Mouse (Mus musculus): Measurements from ENCODE around the gene Adamts18.

DNA sequence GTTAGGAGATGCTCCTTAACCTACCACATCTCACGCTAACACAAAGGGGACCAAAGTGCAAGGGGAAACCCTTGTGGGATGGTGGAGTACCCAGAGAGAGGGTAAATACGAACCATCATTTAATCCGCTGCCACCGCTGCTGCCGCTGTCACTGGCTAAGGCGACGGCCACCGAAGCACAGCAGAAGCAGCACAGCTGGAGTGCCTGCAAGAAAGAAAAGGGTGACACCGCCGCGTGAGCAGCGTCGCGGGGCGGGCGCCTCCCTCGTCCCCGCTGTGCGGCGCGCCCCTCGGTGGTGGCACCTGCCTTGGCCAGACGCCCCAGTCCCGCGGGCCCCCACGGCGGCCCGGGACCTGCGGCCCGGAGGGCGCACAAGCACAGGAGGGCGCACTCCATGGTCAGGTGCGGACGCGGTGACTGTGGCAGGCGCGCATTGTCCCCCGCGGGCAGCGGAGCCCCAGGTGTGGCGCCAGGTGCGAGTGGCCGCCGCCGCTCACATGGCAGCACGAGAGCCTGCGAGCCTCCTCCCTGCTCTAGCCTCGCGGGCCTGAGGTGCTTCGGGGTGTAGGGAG, 371 bp downstream of the Adamts18 start:
- TF ChIP-seq GATA1 (IDR thresholded peaks at IDR 0.05; ENCODE audit: borderline replicate concordance, low read length) (no peak), FLI1 (IDR thresholded peaks at IDR 0.05; ENCODE audit: low read length) (no peak)
